Mouse (Mus musculus): ENCODE measurements around the gene Agbl1. TPM values are rescaled to one million over a fixed set of nuclear protein-coding genes. Genes with fewer than 3 reads are reported as not detected.
"Not testable (repeated sequence)": the region's sequence is repeated elsewhere in the genome, so short reads cannot be mapped to it uniquely, and the experiment has no call there.

The Agbl1 gene
- polyA plus RNA-seq, 3 experiments from 2014 or later = 0.13 to 0.28 TPM; not detected in 1

DNA sequence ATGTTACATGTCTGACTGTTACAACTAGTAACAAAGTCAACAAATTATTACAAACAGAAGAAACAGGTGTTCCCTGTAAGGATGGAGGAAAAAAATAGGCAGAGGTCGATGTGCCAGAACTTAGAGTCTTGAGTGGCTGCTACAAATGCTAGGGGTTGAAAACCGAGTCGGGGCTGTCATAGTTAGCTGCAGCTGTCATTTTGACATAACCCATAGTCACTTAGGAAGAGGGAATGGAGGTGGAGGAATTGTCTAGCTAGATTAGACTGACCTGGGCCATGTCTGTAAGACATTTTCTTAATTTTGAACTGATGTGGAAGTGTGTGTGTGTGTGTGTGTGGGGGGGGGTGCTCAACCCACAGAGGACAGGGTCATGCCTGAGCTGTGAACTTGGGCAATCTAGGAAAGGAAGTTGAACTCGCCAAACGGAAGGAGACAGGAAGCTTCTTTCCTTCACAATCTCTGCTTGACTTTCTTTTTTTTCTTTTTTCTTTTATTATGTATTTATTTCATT is 364.9 kb downstream of the Agbl1 start:
- no peak for ATAC-seq

DNA sequence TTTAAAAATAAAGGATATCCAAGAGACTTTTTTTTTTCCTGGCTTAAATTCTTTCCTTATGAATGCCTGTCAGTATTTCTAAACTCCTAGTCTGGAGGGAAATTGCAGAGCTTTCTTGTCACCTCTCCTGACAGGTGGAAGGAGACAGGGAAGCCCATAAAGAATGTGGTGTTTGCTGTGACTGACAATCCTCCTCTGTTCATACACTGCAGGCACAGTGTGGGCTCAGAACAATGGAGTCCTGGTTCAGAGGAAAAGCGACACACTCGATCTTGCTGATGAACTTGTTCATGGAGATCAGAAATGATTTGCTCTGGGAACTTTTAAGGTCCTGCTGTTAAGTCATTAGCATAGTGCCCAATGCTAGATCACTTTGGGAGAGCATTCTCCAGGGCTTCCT is 368.1 kb downstream of the Agbl1 start:
- ATAC-seq = no peak

- ATAC-seq = no peak
Observed at GRCm38 (mm10) chr7:76600050-76600690, 370.5 kb downstream of the Agbl1 start.

- no peak for ATAC-seq
Observed at GRCm38 (mm10) chr7:76629528-76629927, 399.8 kb downstream of the Agbl1 start.

- no peak for ATAC-seq
Observed at GRCm38 (mm10) chr7:76650984-76651383, 421.3 kb downstream of the Agbl1 start.

DNA sequence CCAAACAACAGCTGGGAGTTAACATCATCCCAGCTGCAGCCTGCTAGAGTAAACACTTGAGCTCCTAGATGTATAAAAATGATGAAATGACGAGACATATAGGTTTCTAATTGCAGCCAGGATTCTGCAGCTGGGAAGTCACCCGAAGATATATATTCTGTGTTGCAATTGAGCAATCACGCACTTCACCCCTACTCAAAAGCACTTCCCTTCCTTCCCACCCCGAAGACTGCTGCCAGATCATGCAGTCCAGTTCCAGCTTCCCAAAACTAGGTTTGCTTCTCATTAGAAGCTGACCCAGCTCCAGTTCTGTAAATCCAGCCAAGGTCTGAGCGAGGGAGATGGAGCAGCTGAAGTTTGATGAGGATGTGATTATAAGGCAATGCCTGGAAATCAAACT is 431.4 kb downstream of the Agbl1 start:
- no peak for ATAC-seq

GRCm38 (mm10) chr7:76674856-76675255 is 445.2 kb downstream of the Agbl1 start:
- ATAC-seq = no peak

DNA sequence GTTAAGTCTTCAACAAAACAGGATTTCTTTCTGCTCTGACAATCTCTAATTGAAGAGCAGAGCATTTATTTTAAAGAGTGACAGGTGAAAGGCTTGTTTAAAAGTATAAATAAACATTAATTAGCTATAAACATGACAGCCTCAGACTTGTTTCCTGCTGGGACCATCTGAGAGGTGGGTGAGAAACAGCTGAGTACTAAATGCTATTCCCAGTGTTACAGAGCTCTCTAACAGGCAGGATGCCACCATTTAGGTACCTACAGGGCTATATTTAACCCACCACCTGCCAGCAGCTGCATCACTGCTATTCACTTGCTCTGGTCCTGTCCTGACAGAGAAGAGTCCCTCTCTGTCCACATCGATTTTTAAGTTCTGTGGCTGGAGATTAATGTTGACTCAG is 471.5 kb downstream of the Agbl1 start:
- no peak for ATAC-seq

- ATAC-seq = not testable (repeated sequence)
Observed at GRCm38 (mm10) chr7:76732220-76732619, 502.5 kb downstream of the Agbl1 start.

DNA sequence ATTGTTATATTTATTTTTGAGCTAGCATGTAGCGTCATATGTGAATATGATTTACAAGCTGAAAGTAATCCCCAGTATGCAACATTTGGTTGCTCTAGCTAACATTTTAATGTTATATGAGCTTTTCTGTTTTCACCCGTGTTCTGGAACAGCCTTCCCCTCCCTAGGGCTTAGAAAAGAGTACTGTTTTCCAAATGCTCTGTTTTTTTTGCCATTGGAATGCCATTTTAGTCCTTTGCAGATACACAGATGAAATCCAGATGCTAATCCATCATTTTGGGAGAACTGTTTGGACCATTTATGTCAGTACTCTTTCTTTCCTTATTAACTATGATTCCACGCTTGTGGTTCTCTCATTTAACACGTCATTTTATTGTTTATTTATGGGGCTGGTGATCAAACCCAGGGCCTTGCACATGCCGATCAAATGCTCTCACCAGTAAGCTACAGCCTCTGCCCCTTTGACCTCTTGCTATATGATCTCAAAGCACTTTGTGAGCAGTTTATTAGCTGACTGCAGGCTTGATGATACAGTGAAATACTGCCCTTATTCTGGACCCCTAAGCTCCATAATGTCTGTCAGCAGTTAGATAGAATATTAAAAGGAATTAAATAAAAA is 547.7 kb downstream of the Agbl1 start:
- ATAC-seq = no peak

DNA sequence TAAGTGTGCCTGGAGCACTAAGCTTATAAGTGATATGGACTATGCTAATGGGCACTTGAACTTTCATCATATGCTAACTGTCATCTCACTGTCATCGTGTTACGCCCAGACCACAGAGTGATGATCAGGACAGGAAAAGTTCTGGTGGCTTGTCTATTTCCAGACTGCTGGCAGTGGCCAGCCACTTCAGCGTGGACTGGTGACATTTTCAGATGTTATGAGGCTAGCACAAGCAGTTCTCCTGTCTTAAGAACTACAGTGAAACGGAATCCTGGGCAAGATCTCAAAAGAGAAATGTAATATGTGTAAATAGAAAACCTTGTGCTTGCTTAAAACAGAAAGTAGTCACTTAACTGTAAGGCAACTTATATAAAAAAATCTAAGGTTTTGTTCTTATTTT is 550.8 kb downstream of the Agbl1 start:
- no peak for ATAC-seq

DNA sequence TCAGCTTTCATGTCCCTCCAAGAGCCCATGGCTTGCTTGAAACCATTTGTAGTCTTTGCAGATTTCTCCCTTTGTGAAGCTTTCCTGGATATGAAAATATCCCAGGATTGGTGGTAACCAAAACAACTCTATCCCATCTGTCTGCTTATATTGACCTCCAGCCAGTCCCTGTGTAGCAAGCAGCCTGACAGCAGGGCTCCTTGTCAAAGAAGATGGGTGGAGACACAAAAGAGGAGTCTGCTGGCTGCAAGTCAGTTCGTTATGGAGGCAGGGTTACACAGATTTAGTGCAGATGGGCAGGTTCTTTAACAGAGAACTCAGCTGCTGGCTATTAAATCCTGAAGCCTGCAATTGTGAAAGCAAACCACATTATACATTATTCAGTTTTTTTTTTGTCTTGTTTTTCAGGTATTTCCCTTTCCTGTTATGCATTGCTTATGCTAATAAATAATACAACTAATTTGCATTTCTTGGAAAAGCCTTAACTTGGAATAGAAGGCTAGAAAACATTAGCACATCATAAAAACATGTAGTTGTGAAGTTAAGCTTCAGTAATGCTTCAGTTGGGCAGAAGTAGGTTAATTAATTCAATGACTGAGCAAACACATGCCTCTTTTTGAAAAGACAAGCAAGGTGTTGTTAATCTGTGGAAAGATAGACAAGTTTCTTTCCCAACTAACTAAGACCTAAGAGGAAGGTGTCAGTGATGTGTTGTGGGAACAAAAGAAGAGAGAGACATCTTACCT is 559.0 kb downstream of the Agbl1 start:
- ATAC-seq = no peak

DNA sequence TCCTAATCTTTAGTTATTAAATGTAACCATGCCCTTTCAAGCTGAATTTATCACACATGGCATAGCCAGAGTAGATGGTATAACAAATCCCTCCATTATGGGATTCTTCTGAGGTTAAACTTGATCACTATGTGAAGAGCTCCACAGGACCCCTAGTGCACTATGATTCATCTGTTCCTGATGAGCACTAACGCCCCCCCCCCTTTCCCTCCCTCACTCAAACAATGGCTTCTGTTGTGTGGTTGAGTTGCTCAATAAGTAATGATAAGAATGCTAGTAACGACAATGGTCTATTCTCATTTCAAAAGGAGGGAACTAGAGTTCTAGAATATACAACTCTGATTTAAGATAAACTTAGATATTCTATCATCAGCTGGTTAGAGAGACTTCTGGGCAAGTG is 560.4 kb downstream of the Agbl1 start:
- no peak for ATAC-seq

- ATAC-seq = no peak
Observed at GRCm38 (mm10) chr7:76791247-76791646, 561.6 kb downstream of the Agbl1 start.

GRCm38 (mm10) chr7:76810003-76810402 is 580.3 kb downstream of the Agbl1 start:
- no peak for ATAC-seq

- ATAC-seq = no peak
Observed at GRCm38 (mm10) chr7:76820571-76820970, 590.9 kb downstream of the Agbl1 start.

DNA sequence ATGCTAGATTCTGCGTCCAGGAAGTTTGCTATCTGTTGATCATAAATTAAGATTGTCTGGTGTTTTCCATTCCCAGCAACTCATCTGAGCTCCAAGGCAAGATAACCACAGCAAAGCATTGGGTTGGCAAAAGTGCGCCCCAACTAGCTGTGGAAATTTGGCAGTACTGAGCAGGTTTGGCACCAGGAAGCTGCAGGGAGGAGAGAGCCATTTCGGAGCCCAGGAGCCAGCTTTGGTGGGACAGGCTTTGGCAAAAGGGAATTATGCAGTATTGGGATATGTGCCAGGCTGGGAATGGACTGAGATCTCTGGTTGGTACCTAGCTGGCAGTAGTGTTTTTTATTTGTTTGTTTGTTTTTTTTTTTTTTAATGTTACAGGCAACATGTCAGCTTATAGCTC is 612.5 kb downstream of the Agbl1 start:
- no peak for ATAC-seq

DNA sequence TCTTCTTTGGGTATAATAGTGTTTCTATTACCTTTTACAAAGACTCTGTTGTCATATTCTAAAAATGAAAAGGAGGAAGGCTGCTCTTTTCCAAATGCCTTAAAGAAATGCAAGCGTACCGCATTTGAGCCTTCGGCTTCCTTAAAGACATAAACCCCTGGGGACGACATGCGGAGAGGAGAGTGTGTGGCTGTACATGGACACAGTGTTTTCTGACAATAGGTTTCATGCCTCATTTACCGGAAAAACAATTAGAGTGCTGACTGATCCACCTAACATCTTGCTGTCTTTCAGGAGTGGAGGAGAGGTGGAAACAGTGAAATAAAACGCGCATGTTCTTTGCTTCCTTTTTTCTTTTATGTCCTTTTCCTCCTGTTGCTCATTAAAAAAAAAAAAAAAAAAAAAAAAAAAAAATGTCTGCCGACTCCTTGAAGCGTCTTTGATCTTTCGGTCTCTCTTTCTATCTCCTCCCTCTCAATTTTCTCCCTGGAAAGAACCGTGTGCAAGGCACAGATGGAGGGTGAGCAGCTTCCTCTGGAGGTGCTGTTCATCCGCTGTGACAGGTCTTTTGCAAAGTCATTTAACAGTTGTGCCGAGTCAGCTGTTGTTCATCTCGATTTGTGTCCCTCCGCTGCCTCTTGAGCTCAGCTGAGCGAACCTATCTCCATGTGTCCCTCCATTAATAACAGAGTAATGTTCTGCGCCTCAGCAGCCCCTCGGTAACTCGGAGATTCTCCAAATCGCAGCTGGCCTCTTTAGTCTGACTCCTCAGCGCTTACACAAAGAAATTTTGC is 659.9 kb downstream of the Agbl1 start:
- no peak for ATAC-seq

DNA sequence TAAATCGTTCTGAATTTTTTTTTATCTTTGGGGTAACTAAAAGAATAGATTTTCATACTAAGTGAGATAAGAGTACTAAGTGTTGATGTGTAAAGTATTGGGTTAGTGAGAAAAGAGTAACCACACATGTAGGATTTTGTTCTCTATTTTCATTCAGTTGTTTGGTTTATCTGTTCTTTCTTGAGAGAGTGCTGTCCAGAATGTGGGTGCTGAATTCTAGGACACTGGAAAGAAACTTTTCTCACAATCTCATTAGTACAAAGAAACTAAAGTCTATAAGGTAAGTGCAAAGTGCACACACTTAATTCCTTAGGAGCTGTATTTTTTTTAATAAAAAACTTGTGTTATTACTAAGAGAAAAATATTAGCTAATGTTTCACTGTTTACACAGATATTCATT is 674.4 kb downstream of the Agbl1 start:
- ATAC-seq = no peak

DNA sequence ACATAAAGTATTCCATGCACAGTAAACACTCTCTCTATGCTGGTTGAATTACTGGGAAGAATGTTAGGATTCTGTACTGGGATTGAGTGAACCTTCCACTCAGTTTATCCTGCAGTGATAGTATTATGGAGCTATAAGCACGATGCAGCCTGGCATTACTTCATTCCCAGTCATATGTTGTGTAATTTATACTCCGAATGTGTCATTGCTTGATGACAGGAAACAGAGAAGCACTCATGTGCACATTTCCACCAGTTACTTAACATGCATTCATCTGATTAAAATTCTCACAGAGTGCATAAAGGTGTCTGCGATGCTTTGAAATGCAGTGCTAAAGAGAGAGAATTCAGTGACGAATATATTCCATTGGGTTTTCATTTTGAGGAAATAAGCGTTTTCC is 682.0 kb downstream of the Agbl1 start:
- no peak for ATAC-seq

DNA sequence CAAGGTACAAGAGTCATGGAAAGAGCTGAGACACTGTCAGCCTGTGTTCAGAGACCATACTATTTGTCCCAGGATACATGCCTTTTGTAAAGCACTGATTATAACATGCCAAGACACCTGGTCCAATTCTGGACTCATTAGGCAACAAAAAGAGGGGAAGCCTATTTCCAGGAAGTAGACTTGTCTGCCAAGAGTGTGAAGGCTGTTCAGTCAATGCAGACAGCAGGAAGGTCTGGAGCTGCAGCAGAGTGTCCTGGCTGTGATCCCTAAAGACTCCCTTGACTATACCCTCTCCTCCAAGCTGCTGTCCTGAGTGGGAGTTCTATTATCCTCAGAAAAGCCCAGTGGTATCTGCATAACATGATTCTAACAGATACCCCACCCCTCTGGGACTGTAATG is 689.2 kb downstream of the Agbl1 start:
- no peak for ATAC-seq

DNA sequence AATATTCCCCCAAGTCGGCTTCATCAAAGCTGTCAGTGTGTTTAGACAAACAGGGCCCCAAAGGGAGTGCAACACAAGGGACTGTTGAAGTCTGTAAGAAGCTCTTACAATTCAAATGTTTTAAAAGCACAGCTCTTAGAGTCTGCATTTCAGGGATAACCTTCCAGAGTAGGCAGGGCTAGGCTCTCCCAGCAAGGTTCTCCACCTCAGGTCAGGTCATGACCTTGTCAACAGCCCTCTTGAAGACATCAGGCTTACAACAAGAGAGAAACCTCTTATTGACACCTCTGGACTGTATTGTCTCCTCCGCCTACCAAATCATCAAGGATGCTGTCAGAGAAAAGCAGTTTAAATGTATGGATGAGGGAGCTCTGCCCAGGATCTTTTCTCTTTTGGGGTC is 692.0 kb downstream of the Agbl1 start:
- no peak for ATAC-seq

GRCm38 (mm10) chr7:76935219-76935618 is 705.5 kb downstream of the Agbl1 start:
- ATAC-seq = no peak

Measured in inflammation-experienced regulatory T-cells, adult 6 months (primary cell).